Mouse (Mus musculus): Measurements from ENCODE around the gene Rbm5. TPM values are rescaled to one million over a fixed set of nuclear protein-coding genes. Genes with fewer than 3 reads are reported as not detected.

The Rbm5 gene
- polyA plus RNA-seq, 1 experiment from 2014 or later: 206 TPM

DNA sequence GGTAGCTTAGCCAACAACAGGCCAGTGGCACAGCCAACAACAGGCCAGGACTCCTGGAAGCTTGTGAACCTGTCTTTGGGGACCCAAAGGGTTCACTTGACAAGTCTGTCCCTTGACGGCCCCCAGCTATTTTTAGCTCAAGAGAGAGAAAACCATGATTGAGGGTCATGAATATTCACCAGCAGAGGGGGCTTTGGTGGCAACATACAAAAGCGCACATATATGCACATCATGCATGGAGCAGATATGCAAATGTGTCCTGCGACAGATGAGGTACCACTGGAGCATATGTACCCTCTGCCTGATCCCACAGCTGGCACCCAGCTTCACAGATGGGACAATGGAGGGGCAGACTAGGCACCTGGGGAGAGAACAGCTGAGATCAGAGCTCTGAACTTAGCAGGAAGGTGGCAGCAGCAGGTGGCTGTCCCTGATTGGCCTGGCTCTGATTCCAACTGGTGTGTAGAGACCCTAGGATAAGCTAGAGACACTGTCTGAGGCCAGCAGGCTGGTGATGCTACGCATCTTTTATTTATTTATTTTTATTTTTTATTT is 77.3 kb downstream of the Rbm5 start:
- no peak overlapping the region for H3K27ac ChIP-seq (ENCODE audit: low read depth, low read length)
- no peak for DNase-seq (ENCODE audit: low spot score)

DNA sequence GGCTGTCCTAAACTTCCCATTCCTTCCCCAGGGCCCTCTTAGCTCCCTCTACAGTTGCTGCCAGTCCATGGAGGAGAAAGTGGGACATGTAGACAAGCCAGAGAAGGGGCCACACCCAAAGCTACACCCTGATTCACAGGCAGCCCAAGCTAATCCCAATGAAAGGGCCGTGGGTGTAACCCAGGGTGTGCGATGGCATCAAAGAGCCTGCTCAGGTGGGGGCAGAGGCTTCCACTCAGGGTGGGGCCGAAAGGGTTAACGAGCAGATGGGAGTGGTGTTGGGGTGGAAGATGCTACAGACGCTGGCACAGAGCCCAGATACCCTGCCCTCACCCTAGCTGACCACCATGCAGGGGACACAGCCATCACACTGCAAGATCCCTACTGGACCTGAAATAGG is 78.0 kb downstream of the Rbm5 start:
- DNase-seq (ENCODE audit: low spot score) (no peak), ATAC-seq (replicated peaks; ENCODE audit: low FRiP score) (no peak)
- no peaks in the 10 kb centered on the region for H3K36me3 ChIP-seq (ENCODE audit: control insufficient read depth, insufficient read depth, low read length)
- no peaks in the 10 kb centered on the region for H3K9me3 ChIP-seq (ENCODE audit: control insufficient read depth, low read length)
- no peaks in the 10 kb centered on the region for H3K27me3 ChIP-seq (ENCODE audit: control insufficient read depth, insufficient read depth, low read length)
- H3K4me1 ChIP-seq (replicated peaks; ENCODE audit: control insufficient read depth, insufficient read depth, low read length): peaks cover 15% of the 10 kb centered on the region
- H3K9ac ChIP-seq (ENCODE audit: low read length): no peak overlapping the region
- H3K4me3 ChIP-seq (ENCODE audit: low read depth, low read length): no peak overlapping the region
- H3K27ac ChIP-seq (ENCODE audit: low read depth, low read length): no peak overlapping the region
- WGBS: 70% methylated on average over 5 of the region's 5 CpGs
- H3K4me2 ChIP-seq (ENCODE audit: low read depth, low read length, severe bottlenecking): no peak overlapping the region

More for the DNA sequence above, 77.3 kb downstream of the Rbm5 start:
- no peaks in the 10 kb centered on the region for H3K9me3 ChIP-seq (ENCODE audit: control insufficient read depth, low read length)
- no peak overlapping the region for H3K9ac ChIP-seq (ENCODE audit: low read length)
- no peak overlapping the region for H3K4me3 ChIP-seq (ENCODE audit: low read depth, low read length)
- WGBS: 68% methylated on average over 4 of the region's 4 CpGs
- ATAC-seq (replicated peaks; ENCODE audit: low FRiP score): no peak
- H3K4me1 ChIP-seq (replicated peaks; ENCODE audit: control insufficient read depth, insufficient read depth, low read length): peaks cover 22% of the 10 kb centered on the region
- H3K36me3 ChIP-seq (ENCODE audit: control insufficient read depth, insufficient read depth, low read length): no peaks in the 10 kb centered on the region
- no peak overlapping the region for H3K4me2 ChIP-seq (ENCODE audit: low read depth, low read length, severe bottlenecking)
- no peaks in the 10 kb centered on the region for H3K27me3 ChIP-seq (ENCODE audit: control insufficient read depth, insufficient read depth, low read length)

DNA sequence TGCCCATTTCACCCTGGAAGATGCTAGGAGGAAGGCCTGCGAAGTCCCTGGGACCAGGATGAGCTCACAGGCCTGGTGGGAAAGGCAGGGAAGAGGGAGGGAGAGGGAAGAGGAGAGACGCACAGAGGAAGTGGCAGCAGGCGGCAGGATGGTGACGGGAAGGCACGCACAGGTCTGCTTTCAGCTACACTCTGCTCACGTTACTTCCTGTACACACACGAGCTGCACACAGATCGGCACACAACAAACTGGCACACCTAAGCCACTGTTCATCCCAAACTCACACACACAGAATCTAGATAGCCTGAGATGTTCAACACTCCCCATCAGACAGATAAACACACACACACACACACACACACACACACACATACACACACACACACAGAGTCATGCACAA is 80.4 kb downstream of the Rbm5 start:
- Histone ChIP-seq H3K9me3 (ENCODE audit: control insufficient read depth, low read length) (no peaks in the 10 kb centered on the region), H3K4me3 (ENCODE audit: low read depth, low read length) (no peak overlapping the region), H3K4me2 (ENCODE audit: low read depth, low read length, severe bottlenecking) (no peak overlapping the region), H3K4me1 (replicated peaks; ENCODE audit: control insufficient read depth, insufficient read depth, low read length) (no peaks in the 10 kb centered on the region), H3K36me3 (ENCODE audit: control insufficient read depth, insufficient read depth, low read length) (no peaks in the 10 kb centered on the region), H3K27ac (ENCODE audit: low read depth, low read length) (no peak overlapping the region), H3K27me3 (ENCODE audit: control insufficient read depth, insufficient read depth, low read length) (no peaks in the 10 kb centered on the region), H3K9ac (ENCODE audit: low read length) (no peak overlapping the region)
- no peak for ATAC-seq (replicated peaks; ENCODE audit: low FRiP score)
- no peak for DNase-seq (ENCODE audit: low spot score)
- WGBS: 81% methylated on average over 8 of the region's 8 CpGs

Other genes starting within 250 kb of the Rbm5 start
- gene Tmem115, start 237.1 kb downstream of the Rbm5 start, polyA plus RNA-seq (2014; fragmentation: Nextera tagmentation; extraction: Ambion mirVana): 40.2 and 43.7 TPM in 2 replicates
- gene Cyb561d2, start 228.8 kb downstream of the Rbm5 start, polyA plus RNA-seq (2014; fragmentation: Nextera tagmentation; extraction: Ambion mirVana): 14.3 and 18.7 TPM in 2 replicates
- 40.7 and 43.7 TPM in 2 replicates for gene Nprl2, start 228.8 kb downstream of the Rbm5 start, polyA plus RNA-seq (2014; fragmentation: Nextera tagmentation; extraction: Ambion mirVana)
- gene Zmynd10, start 223.7 kb downstream of the Rbm5 start, polyA plus RNA-seq (2014; fragmentation: Nextera tagmentation; extraction: Ambion mirVana): 1.1 and 2.3 TPM in 2 replicates
- 48.2 and 51.8 TPM in 2 replicates for gene Rassf1, start 219.4 kb downstream of the Rbm5 start, polyA plus RNA-seq (2014; fragmentation: Nextera tagmentation; extraction: Ambion mirVana)
- 81.9 and 93.0 TPM in 2 replicates for gene Tusc2, start 207.7 kb downstream of the Rbm5 start, polyA plus RNA-seq (2014; fragmentation: Nextera tagmentation; extraction: Ambion mirVana)
- gene Hyal2, start 203.1 kb downstream of the Rbm5 start, polyA plus RNA-seq (2014; fragmentation: Nextera tagmentation; extraction: Ambion mirVana): 129 and 139 TPM in 2 replicates
- gene Hyal1, start 194.1 kb downstream of the Rbm5 start, polyA plus RNA-seq (2014; fragmentation: Nextera tagmentation; extraction: Ambion mirVana): 6.0 and 6.2 TPM in 2 replicates
- gene Naa80, start 192.1 kb downstream of the Rbm5 start, polyA plus RNA-seq (2014; fragmentation: Nextera tagmentation; extraction: Ambion mirVana): 11.3 and 15.2 TPM in 2 replicates
- gene Hyal3, start 190.2 kb downstream of the Rbm5 start, polyA plus RNA-seq (2014; fragmentation: Nextera tagmentation; extraction: Ambion mirVana): 0.39 TPM in 1 of 2 replicates, not detected in the other
- 35.0 and 37.2 TPM in 2 replicates for gene Ifrd2, start 183.4 kb downstream of the Rbm5 start, polyA plus RNA-seq (2014; fragmentation: Nextera tagmentation; extraction: Ambion mirVana)
- 1.7 TPM in 2 replicates for gene Sema3b, start 161.8 kb downstream of the Rbm5 start, polyA plus RNA-seq (2014; fragmentation: Nextera tagmentation; extraction: Ambion mirVana)
- gene Gnai2, start 135.6 kb downstream of the Rbm5 start, polyA plus RNA-seq (2014; fragmentation: Nextera tagmentation; extraction: Ambion mirVana): 527 and 580 TPM in 2 replicates
- 6.7 TPM in 2 replicates for gene Slc38a3, start 101.5 kb downstream of the Rbm5 start, polyA plus RNA-seq (2014; fragmentation: Nextera tagmentation; extraction: Ambion mirVana)
- gene Gnat1, start 91.3 kb downstream of the Rbm5 start, polyA plus RNA-seq (2014; fragmentation: Nextera tagmentation; extraction: Ambion mirVana): 1.6 and 2.6 TPM in 2 replicates
- gene Sema3f, start 60.5 kb downstream of the Rbm5 start, polyA plus RNA-seq (2014; fragmentation: Nextera tagmentation; extraction: Ambion mirVana): 13.2 and 15.9 TPM in 2 replicates
- 112 and 119 TPM in 2 replicates for gene Rbm6, start 102.2 kb upstream of the Rbm5 start, polyA plus RNA-seq (2014; fragmentation: Nextera tagmentation; extraction: Ambion mirVana)
- gene Mon1a, start 117.2 kb upstream of the Rbm5 start, polyA plus RNA-seq (2014; fragmentation: Nextera tagmentation; extraction: Ambion mirVana): 14.7 and 14.9 TPM in 2 replicates
- gene Mst1r, start 135.9 kb upstream of the Rbm5 start, polyA plus RNA-seq (2014; fragmentation: Nextera tagmentation; extraction: Ambion mirVana): 0.36 and 0.43 TPM in 2 replicates
- not detected in 2 replicates for gene Actl11, start 157.5 kb upstream of the Rbm5 start, polyA plus RNA-seq (2014; fragmentation: Nextera tagmentation; extraction: Ambion mirVana)
- gene Camkv, start 164.7 kb upstream of the Rbm5 start, polyA plus RNA-seq (2014; fragmentation: Nextera tagmentation; extraction: Ambion mirVana): 7.4 and 8.0 TPM in 2 replicates
- 38.2 and 39.7 TPM in 2 replicates for gene Traip, start 179.1 kb upstream of the Rbm5 start, polyA plus RNA-seq (2014; fragmentation: Nextera tagmentation; extraction: Ambion mirVana)
- gene Uba7, start 204.5 kb upstream of the Rbm5 start, polyA plus RNA-seq (2014; fragmentation: Nextera tagmentation; extraction: Ambion mirVana): 7.9 and 8.4 TPM in 2 replicates
- gene Gm20661, start 212.1 kb upstream of the Rbm5 start, polyA plus RNA-seq (2014; fragmentation: Nextera tagmentation; extraction: Ambion mirVana): 1.0 and 1.7 TPM in 2 replicates
- 22.8 and 26.5 TPM in 2 replicates for gene Inka1, start 214.9 kb upstream of the Rbm5 start, polyA plus RNA-seq (2014; fragmentation: Nextera tagmentation; extraction: Ambion mirVana)
- 1.9 and 3.4 TPM in 2 replicates for gene Cdhr4, start 221.5 kb upstream of the Rbm5 start, polyA plus RNA-seq (2014; fragmentation: Nextera tagmentation; extraction: Ambion mirVana)
- 0.39 and 1.1 TPM in 2 replicates for gene Gm20662, start 225.4 kb upstream of the Rbm5 start, polyA plus RNA-seq (2014; fragmentation: Nextera tagmentation; extraction: Ambion mirVana)
- gene Ip6k1, start 231.5 kb upstream of the Rbm5 start, polyA plus RNA-seq (2014; fragmentation: Nextera tagmentation; extraction: Ambion mirVana): 41.1 and 43.3 TPM in 2 replicates

Measured in forebrain, embryonic 11.5 days (tissue).